Mouse (Mus musculus): ENCODE results near the gene Commd3.

GRCm38 (mm10) chr2:18680501-18680900, 8.3 kb downstream of the Commd3 start:
- TF ChIP-seq MAX (IDR thresholded peaks at IDR 0.05), result no peak
- TF ChIP-seq USF1 (IDR thresholded peaks at IDR 0.05; ENCODE audit: low read depth), result no peak
- no peak for TF ChIP-seq CTCF (IDR thresholded peaks at IDR 0.05; ENCODE audit: control insufficient read depth, insufficient read depth, insufficient read length)
- no peak for TF ChIP-seq MYOD1 (IDR thresholded peaks at IDR 0.05; ENCODE audit: control insufficient read depth, insufficient read length, low read depth)
- no peak for TF ChIP-seq CEBPB (IDR thresholded peaks at IDR 0.05; ENCODE audit: low read depth)
- no peak for TF ChIP-seq MYOG (IDR thresholded peaks at IDR 0.05; ENCODE audit: control insufficient read depth, extremely low read depth, insufficient read length)

Data from C2C12 (cell line).